Mouse (Mus musculus) liver, embryonic 11.5 days (tissue): Measurements from ENCODE around the gene Atp8a2. TPM values are rescaled to one million over a fixed set of nuclear protein-coding genes. Genes with fewer than 3 reads are reported as not detected.

Experiments used
- microRNA counts: library from miRNA; unstranded; fragments of <30 nt; microRNA quantifications from one replicate; lab custom pipeline; 2015
- microRNA-seq: library from miRNA; unstranded; fragments of <30 nt; microRNA quantifications from one replicate; pipeline ENCODE4, GENCODE M21; 2017; ENCODE audit warnings: borderline number of aligned reads
- polyA plus RNA-seq: library from polyadenylated mRNA; unstranded; fragments of >200 nt; fragmentation: Nextera tagmentation; extraction: Ambion mirVana; gene quantifications from 2 replicates; pipeline ENCODE4 v1.2.1, GENCODE M21; 2014

The Atp8a2 gene
- polyA plus RNA-seq, 1 experiment from 2014 or later, result 2.2 TPM

MicroRNAs encoded within 50 kb of the gene (microRNA counts, 519-probe panel; counts per million panel counts)
- not detected for microRNA mmu-miR-719 (lab: Ali Mortazavi, UCI)

Small RNA genes within 50 kb of the gene (microRNA-seq; reads per million reads assigned to microRNA genes)
- gene Mir719, result not detected

Other genes starting within 250 kb of the Atp8a2 start
- gene Nupl1, start 54.3 kb upstream of the Atp8a2 start, polyA plus RNA-seq, result not detected in 2 replicates
- 70.0 and 75.1 TPM in 2 replicates for gene Gm49336, start 54.3 kb upstream of the Atp8a2 start, polyA plus RNA-seq
- 24.5 and 25.0 TPM in 2 replicates for gene Mtmr6, start 68.0 kb upstream of the Atp8a2 start, polyA plus RNA-seq
- 0.43 and 0.55 TPM in 2 replicates for gene Amer2, start 176.1 kb upstream of the Atp8a2 start, polyA plus RNA-seq